Mouse (Mus musculus) hindlimb bud, embryonic 11.5 days (tissue): ENCODE data around the gene Cdyl2.

Source experiments
- DNase-seq: peaks from one replicate; pipeline ENCODE4 v3.0.0-alpha.2; 2012; ENCODE audit warnings: low read depth, low spot score; ENCODE audit errors: extremely low spot score

Cdyl2 gene

DNA sequence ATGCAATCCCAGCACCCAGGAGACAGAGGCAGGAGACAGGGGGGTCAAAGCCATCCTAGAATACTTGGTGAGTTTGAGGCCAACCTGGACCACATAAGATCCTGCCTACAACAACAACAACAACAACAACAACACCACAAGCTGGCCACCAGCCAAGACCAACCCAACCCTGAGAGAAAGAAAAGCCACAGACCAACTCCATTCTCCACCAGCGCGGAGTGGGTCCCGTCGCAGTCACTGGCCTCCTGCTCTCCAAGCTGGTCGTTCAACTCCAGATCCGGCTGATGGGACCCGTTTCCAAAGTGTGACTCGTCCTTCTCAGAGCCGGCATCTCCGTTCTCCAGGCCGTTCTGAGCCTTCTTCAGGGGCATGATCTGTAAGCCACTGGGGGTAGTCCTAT lies 109.2 kb downstream of the Cdyl2 start:
- DNase-seq, result no peak

DNA sequence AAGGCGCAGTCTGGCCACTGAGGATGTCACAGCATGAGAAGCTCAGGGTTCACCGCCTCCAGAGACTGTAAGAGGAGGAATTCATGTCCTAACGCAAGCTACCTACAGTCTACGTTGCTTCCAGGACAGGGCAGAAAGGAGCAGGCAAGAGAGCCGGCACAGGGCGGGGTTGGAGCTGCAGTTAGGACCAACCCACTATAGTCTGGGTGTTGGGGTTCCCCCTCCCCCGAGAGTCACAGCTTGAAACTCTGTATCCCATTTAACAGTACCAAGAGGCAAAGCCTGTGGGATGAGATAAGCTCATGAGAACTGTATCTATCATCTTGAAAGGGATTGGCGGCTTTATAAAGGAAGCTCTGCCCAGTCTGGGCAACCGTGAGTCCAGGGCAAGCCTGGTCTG lies 110.5 kb downstream of the Cdyl2 start:
- no peak for DNase-seq

DNA sequence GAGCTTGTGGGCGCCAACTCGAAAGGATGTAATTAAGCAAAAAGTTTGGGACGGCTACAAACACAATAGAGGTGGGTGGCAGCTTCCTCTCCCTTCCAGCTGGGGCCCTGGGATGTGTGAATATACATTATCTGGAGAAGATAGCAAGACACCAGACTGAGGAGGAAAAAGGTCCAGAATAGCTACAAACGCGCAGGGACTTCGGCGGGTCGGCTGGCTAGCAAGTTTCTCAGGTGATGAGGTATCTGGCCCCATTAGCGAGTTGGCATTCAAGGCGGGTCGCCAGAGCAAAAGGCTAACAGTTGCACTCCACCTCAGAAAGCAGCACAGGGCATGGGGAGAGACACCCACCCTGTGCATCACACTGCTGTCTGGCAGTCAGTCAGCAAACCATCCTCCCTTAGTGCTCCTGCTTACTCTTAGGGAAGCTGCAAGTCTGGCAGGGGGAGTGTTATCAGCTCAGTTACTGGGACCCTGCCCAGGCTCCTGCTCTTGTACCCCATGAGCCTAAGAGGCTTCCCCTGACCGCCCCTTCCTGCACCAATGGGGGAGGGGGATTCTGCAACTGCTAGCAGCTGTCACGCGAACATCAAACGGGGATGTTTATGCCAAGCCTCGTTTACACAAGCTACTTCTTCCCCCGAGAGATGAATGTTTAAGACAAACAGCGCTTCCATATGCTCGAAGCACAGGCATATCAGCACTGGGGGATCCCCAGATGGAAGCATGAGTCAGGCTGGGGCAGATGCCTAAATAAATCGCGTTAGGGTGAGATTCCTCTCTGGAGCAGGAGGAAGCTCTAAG lies 111.4 kb downstream of the Cdyl2 start:
- no peak for DNase-seq

DNA sequence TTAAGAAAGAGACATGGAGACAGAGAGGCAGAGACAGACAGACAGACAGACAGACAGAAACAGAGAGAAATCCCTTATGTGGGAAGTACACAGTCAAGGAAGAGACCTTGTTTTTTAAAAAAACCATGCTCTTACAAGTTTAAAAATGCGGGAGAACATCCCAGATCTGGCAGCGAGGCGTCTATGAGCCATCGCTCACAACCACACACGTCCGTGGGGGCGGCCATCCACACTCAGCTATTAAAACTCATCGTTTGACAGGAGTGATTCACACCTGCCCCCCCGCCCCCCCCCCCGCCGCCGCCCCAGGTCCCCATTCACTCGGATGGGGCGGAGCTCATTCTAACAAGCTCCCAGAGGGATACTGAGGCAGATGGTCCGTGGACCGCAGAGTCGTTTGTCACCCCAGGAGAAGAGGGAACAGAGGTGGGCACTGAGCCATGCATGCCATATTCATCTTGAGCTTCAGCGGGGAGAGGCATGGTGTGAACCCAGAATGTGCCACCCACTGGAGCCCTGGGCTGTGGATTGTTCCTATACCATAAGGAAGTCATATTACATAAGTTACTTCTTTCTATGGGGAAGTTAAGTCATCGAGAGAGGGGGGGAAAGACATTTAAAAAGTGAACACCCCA lies 113.0 kb downstream of the Cdyl2 start:
- DNase-seq, result no peak

DNA sequence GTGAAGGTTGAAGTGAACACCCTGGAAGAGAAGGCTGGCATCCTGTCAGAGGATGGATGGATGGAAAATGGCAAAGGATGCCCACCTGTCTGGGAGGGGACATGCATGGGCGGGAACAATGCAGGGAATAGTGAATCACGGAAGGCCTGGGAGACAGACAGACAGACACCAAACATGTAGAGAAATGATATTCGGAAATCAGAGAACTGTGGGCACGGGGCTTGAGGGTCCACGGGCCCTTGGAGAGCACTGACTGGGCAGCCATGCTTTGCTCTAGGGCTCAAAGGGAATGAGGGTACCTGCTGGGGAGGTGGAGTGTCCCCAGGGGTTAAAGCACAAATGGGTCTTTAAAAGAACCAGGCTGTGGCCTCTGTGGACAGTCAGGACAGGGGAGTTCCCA lies 113.6 kb downstream of the Cdyl2 start:
- no peak for DNase-seq

DNA sequence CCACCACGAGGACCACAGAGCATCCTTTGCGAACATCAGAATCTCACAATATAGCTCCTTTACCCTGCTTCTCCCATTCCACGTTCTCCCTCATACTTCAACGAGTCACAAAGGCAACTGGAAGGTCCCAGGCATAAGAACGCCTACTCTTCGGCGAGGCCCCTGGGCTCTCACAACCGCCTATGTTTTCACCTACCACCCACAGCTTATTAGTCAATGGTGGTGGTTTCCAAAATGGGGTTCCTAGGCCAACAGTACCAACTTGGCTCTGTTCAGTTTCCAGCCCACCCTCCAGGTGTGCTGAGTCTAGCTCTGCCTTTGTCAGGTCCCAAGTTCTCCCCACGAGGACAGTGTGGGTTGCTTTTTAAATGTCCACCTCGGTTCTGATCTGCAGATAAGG lies 114.0 kb downstream of the Cdyl2 start:
- no peak for DNase-seq

DNA sequence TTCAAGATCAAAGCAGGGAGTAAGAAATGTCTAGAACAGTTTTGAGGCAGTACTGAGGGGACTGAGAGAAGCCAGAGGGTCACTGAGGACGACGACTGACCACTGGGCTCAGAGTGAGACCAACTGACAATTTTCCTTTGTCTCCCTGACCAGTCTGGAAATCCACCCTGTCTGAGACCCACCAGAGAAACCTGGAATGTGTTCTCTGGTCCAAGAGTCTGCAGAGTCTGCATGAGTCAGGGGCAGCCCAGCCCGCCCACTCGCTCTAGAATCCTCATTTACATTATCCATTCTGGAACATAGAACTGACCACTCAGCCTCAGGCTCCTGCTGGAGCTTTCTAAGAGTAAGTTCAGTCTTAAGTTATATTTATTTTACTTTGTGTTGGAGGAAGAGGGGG lies 114.9 kb downstream of the Cdyl2 start:
- DNase-seq, result no peak

DNA sequence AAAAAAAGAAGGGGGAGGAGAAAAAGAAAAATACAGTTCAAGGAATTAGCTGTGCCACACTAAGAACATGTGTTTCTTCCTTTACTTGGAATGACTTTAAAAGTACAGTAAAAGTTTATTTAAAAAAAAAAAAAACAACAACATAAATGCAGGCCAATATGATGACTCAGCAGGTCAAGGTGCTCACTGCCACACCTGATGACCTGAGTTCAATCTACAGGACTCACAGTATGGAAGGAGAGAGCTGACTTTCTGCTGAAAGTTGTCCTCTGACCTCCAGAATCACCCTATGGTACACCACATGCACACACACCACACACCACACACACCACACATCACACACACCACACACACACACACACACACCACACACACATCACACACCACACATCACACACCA lies 116.4 kb downstream of the Cdyl2 start:
- no peak for DNase-seq

DNA sequence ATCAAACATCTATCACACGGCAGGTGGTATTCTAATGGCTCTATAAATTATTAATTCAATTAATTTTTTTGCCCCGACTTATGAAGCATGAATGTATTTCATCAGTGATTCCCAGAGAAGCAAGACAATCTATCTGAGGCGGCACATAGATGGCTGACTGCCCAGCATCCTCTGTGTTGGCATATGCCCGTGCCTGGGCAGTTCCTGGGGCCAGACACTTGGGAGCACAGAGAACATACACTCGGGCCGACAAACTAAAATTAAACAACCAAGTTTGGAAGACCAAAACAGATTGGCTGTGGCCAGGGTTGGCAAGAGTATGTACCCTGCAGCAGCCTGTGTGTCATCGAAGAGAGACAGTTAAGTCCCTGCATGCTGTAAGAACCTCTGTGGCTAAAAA lies 117.9 kb downstream of the Cdyl2 start:
- DNase-seq, result no peak

DNA sequence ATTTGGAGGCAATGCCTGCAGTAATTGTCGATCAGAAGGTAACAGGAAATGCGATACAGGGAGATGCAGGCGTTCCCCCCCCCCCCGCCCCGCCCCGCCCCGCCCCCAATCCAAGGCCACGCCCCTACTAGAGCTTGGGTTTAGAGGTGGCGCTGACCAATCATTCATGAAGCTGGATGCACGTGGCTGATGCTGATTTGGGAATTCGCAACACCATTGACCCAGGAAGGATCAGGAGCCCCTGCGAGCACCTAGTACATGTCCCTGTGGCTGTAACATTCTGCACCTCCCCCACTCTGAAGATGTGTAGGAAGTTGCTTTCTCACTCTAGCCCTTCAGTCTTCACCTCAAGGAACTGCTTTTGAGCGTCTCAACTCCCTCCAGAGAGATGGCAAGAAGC lies 126.6 kb downstream of the Cdyl2 start:
- no peak for DNase-seq

DNA sequence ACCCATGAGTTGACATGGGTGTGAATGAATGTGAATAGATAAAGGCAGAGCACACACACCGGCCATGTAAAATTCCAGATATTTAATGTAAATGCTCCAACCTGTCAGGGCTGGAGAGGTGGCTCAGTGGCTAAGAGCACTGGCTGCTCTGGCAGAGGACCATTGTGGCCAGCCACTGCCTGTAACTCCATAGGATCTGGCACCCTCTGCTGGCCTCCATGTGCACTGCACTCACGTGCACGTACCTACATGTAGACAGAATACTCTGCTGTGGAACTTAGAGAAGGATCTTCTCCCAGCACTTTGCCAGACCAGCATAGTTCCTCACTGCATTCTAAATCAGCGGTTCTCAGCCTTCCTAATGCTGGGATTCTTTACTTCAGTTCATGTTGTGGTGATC lies 130.0 kb downstream of the Cdyl2 start:
- no peak for DNase-seq

DNA sequence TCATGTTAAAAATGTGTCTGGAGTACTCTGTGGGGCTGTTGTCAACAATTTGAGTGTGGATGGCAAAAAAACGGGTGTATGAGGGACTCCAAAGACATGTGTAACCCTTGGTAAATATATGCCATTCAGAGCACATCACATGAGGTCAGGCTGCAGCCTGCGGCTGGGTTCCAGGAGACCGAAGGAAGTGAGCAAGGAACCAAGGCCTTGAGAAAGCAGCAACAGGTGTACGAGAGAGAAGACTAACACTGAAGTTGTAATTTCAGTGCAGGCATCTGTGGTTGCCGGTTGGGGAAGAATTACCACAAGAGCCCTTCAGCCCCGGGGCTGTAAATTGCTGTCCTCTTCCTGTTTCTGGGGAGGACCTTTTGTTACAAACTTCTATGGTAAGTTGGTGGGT lies 133.1 kb downstream of the Cdyl2 start:
- DNase-seq, result no peak

DNA sequence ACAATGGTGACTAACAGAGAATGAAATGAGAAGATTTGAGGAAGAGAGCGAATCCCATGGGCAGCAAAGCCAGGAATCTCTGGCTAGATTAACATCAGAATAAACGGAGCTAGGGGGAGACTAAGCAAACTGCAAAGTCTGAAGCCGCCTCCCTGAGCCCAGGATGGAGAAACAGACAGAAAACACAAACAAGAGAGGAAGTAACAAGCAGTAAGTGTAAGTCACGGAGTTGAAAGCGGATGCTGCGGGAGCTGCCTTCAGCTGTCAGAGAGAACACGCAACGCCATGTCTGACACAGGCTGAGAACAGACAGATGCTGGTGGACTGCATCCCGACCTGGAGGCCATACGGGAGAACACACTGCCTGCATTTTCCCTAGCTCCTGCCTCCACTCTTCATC lies 141.6 kb downstream of the Cdyl2 start:
- no peak for DNase-seq

DNA sequence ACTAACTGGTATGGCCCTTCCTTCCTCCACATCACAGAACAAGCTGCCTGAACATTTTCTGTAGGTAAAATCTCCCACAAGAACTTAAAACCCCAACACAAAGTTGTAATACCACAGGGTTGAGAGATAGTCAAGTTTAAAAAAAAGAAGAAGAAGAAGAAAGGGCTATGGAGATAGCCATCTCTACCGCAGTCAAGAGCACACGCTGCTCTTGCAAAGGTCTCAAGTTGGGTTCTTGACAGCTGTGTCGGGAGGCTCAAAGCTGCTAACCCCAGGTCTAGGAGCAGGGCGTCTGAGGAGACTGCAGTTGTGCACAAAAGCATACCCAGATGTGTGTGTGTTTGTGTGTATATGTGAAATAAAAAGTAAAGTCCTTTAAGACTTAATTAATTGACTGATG lies 142.2 kb downstream of the Cdyl2 start:
- DNase-seq, result no peak

DNA sequence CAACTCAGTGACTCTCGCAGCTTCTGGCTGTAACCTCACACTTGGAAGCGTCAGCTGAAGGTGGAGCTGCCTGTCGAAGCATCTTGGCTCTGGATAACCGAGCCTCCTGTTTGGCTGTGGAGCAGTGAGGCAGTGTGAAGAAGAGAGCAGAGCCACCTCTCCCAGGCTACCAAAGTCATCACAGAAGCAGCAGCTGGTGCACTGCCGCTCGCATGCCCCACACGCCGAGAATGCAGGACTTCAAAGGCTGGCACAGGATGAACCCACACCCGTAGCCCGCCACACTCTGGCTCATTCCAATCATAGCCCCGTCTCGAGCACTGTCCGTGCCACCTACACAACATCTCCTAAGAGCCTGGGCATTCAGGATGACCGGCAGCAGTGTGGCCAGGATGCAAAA lies 142.7 kb downstream of the Cdyl2 start:
- no peak for DNase-seq

DNA sequence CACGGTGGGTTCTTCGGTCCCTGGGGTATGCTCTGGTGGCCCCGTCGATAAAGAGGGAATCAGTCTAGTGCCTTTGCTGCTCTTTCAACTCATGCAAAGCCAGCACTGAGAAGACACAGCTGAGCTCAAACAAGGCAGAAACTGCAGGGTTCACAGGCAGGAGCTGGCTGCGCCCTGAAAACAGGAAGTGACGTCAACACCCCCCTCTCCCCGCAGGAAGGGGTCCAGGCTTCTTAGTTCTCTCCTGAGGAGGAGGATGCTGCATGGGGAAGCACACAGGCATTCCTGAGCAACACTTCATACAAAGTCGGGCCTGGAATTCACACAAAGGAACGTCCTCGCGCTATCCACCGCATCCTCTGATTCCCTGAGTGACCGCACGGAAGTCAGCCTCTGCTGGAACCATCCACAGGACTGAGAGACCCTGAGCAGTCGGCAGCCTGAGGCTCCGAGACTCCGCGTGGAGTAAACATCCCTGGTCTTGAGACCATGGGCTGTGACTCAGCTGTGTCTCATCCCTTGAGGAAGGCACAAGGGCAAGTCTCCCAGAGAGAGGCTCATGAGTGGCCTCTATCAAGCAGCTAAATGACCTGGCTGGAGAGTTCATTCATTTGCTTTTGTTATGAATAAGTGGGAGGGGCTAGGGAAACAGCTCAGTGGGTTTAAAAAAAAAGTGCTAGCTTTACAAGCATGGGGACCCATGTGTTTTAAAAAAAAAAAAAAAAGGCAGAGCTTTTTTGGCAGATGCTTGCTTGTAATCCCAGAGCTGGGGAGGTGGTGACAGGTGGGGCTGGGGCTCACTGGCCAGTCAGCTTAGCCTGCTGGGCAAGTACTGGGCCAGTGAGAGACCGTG lies 144.9 kb downstream of the Cdyl2 start:
- DNase-seq, result no peak

DNA sequence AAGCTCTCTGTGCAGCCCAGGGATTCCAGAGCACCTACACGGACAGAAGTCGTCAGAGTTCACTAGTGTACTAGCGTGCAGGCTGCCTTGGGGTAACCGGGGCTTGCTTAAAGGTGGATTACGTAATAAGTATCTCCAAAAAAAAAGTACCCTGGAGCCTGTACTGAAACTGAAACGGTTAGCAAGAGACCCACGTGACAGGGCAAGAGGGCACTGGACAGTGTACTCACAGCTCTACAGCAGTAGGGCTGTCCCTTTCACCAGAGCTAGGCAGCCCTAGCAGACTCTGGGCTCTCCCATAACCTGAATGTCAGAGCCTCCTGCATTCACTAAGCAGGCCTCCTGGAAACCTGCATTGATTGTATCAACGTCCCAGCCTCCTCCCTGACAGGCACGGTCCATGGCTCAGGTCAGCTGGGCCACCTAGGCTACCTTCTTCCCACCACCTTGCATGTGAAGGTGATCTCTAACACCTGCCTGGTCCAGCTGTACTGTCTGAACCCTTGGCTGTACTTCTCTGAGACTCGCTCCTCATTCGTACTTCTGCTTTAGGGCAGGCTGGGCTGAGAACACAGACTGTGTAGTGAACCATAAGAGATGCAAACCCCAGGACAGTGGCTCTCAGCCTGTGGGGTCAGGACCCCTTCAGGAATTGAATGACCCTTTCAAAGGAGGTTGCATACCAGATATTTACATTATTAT lies 151.3 kb downstream of the Cdyl2 start:
- DNase-seq, result no peak

DNA sequence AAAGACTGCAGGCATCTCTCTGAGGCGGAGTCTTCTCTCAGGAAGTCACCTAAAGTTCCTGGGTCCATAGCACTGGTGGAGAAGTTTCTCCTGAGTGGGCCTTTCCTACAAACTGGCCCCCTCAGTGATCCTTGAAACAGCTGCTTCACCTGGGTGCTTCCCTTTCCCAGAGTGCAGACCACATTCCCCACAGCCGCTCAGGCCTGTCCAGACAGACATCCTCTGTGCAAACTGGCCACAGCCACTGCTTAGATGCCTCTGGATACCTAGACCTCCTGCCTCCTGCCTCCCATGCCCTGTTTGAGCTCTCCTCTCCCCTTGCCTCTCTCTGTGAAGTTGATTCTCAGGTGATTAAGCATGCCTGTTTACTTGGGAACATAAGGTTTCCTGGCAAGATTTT lies 156.1 kb downstream of the Cdyl2 start:
- no peak for DNase-seq

DNA sequence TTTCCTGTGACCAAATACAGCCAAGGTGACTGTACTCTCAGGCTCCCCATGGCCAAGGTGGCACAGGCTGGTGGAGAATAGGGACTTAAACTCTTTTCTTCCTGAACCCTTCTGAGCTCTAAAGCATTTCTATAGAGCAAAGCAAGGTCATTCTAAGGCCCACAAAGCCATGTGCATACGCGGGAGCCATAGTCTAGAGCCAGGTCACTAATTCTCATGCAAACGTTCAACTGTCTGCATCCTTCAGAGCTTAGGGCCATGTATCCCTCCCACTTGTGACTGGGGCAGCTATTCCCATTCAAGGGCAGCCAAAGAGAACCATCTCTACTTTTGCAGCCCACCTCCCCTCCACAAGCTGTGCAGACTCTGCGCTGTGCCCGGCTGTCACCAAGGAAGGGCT lies 159.7 kb downstream of the Cdyl2 start:
- no peak for DNase-seq

DNA sequence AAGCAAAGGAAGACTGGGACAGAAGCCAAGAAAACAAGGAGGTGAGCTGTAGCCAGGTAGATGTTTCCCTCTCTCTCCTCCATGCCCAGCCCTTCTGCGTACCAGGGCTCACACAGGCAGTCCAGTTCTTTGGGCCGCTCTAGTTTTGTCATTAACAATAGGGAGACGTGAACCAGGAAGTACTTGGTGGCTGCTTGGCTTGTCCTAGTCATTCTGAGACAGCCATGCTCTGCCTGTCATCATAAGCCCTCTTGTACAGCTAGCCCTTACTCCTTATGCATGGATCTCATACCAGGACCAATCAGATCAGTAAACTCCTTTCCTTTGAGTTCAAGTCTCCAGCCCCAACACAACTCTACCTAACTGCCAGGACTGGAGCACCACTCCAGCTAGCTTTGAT lies 180.0 kb downstream of the Cdyl2 start:
- no peak for DNase-seq

DNA sequence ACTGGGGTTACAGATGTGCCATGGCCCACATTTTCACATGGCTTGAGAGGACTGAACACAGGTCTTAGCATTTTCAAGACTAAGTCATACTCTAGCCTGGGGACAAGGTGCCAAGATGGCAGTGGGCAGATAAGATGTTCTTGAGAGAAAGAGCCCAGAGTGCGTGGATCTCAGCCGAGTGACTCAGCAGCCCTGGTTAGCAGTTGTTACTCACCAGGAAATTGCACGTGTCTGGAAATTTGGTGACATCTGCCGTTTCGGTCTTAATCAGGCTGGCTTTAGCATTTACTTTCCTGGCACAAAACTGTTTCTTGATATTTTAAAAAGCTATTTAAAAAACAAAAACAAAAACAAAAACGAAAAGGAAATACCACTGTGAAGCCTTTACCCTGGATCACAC lies 180.5 kb downstream of the Cdyl2 start:
- no peak for DNase-seq
